Mouse (Mus musculus): ENCODE data around the gene Acbd4. TPM values are rescaled to one million over a fixed set of nuclear protein-coding genes. Genes with fewer than 3 reads are reported as not detected.
A peak's percentile ranks its signal among the peaks of the same experiment; 100 is the strongest.

The Acbd4 gene
- polyA plus RNA-seq, 1 experiment = 19.4 TPM

DNA sequence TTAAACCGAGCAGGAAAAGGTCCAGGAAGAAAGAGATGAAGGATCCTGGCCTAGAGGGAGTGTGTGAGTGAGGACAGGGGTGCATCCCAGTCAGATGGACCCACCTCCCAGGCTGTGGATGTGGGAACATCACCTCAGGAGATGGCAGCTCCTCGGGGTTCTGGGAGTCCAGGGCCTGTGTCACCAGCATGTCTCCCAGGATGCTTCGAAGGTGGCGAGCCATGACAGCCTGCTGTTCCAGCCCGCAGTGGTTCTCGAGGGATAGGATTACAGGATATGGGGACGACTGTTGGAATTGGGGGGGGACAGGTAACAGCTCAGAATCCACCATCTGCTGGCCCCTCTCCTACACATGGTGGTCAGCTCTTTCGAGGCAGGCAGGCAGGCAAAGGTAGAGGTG lies 24.9 kb upstream of the Acbd4 start:
- TF ChIP-seq POLR2A (IDR thresholded peaks at IDR 0.05; ENCODE audit: insufficient read depth, low read length) = no peak
- TF ChIP-seq EP300 (IDR thresholded peaks at IDR 0.05; ENCODE audit: insufficient read depth, low read depth, low read length) = no peak
- TF ChIP-seq CTCF (IDR thresholded peaks at IDR 0.05; ENCODE audit: low read depth, low read length) = no peak
- H3K27ac ChIP-seq (ENCODE audit: insufficient read depth, low read length) = no peak overlapping the region
- H3K9ac ChIP-seq (ENCODE audit: low read depth, poor library complexity, severe bottlenecking) = no peak overlapping the region
- H3K4me3 ChIP-seq (ENCODE audit: low read depth, low read length) = no peak overlapping the region
- H3K27me3 ChIP-seq (ENCODE audit: control insufficient read depth, insufficient read depth, low read length, poor library complexity, severe bottlenecking) = no peaks in the 10 kb centered on the region
- H3K36me3 ChIP-seq (ENCODE audit: control insufficient read depth, insufficient read depth, low read length, poor library complexity, severe bottlenecking) = no peaks in the 10 kb centered on the region
- no peaks in the 10 kb centered on the region for H3K9me3 ChIP-seq (replicated peaks; ENCODE audit: control insufficient read depth, insufficient read depth, low read length, poor library complexity, severe bottlenecking)
- peaks cover 5% of the 10 kb centered on the region for H3K4me1 ChIP-seq (ENCODE audit: control insufficient read depth, insufficient read depth, low read length)

DNA sequence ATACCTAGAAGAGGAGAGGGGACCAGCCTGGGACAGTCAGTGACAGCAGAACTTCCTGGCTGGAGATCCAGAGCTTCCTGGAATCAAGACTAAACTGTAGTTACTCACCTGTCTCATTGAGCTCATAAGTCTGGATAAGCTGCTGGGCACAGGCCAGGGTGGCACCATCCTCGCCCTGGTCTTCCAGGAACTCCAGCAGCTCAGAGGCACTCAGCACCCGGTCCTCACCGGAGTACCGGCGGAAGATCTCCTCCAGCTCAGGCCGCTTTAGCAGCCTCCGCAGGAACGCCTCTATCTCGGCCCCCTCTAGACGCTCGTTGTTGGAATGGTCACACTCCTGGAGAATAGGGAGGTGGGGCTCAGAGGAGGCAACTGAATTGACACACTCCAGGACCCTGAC lies 23.4 kb upstream of the Acbd4 start:
- Histone ChIP-seq H3K27me3 (ENCODE audit: control insufficient read depth, insufficient read depth, low read length, poor library complexity, severe bottlenecking) (no peaks in the 10 kb centered on the region), H3K4me1 (ENCODE audit: control insufficient read depth, insufficient read depth, low read length) (peaks cover 5% of the 10 kb centered on the region), H3K36me3 (ENCODE audit: control insufficient read depth, insufficient read depth, low read length, poor library complexity, severe bottlenecking) (no peaks in the 10 kb centered on the region), H3K27ac (ENCODE audit: insufficient read depth, low read length) (no peak overlapping the region), H3K9ac (ENCODE audit: low read depth, poor library complexity, severe bottlenecking) (no peak overlapping the region), H3K9me3 (replicated peaks; ENCODE audit: control insufficient read depth, insufficient read depth, low read length, poor library complexity, severe bottlenecking) (no peaks in the 10 kb centered on the region), H3K4me3 (ENCODE audit: low read depth, low read length) (no peak overlapping the region)
- TF ChIP-seq EP300 (IDR thresholded peaks at IDR 0.05; ENCODE audit: insufficient read depth, low read depth, low read length) = no peak
- TF ChIP-seq POLR2A (IDR thresholded peaks at IDR 0.05; ENCODE audit: insufficient read depth, low read length) = no peak

DNA sequence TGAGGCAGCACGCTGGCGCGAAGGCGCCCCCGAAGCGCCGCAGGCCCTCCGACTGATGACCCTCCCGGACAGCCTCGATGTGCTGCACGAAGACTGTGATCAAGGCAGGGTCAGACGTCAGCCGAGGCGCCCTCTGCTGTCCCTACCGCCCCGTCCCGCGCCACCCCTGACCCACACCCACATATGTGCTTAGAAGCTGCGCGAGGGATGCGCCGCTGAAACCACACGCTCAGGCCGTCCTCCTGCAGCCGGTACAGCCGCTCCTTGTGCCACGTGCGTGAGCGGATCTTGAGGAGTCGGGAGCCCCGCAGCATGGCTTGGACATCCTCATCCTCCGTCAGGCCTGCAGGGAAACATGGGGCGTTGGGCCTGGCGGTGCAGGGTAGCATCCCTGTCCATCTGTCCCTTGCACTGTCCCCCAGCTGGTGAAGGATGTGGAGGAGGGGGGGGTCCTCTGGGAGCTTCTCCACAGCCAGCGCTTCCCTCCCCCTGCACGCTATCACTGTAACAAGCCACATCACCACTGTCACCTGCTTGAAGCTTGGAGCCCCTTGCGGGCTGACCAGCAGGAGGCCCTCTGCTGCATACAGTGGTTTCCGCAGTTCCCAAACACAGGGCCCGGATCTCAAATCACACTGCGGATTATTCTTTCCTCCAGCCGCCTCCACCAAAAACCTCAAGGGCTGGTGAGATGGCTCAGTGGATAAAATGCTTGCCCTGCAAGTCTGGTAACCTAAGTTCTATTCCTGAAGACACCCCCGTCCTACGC lies 21.0 kb upstream of the Acbd4 start:
- TF ChIP-seq EP300 (IDR thresholded peaks at IDR 0.05; ENCODE audit: insufficient read depth, low read depth, low read length) (no peak), CTCF (IDR thresholded peaks at IDR 0.05; ENCODE audit: low read depth, low read length) (peak; percentile 57)
- no peak overlapping the region for H3K27ac ChIP-seq (ENCODE audit: insufficient read depth, low read length)
- H3K9me3 ChIP-seq (replicated peaks; ENCODE audit: control insufficient read depth, insufficient read depth, low read length, poor library complexity, severe bottlenecking) = no peaks in the 10 kb centered on the region
- peak overlapping the region; percentile 54 for H3K4me3 ChIP-seq (ENCODE audit: low read depth, low read length)
- peak overlapping the region; percentile 3 for H3K9ac ChIP-seq (ENCODE audit: low read depth, poor library complexity, severe bottlenecking)
- no peaks in the 10 kb centered on the region for H3K36me3 ChIP-seq (ENCODE audit: control insufficient read depth, insufficient read depth, low read length, poor library complexity, severe bottlenecking)
- H3K4me1 ChIP-seq (ENCODE audit: control insufficient read depth, insufficient read depth, low read length) = no peaks in the 10 kb centered on the region
- H3K27me3 ChIP-seq (ENCODE audit: control insufficient read depth, insufficient read depth, low read length, poor library complexity, severe bottlenecking) = no peaks in the 10 kb centered on the region

DNA sequence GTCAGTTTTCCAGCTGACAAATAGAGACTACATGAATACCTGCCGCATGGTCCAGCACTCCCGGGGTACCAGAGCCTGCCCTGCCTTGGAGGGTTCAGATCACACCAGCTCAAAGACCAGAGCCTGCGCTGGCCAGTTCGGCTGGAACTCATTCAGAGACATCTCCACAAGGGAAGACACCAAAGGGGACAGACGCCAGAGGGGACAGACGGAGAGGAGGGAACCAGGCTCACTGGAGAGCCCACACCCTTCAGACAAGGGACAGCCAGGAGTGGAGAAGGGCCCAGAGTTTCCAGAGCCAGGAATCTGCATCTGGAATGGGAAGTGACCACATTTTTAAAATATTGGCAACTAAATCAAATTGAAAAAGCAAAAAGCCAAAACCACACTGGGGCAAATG lies 19.9 kb upstream of the Acbd4 start:
- H3K27ac ChIP-seq (ENCODE audit: insufficient read depth, low read length) = no peak overlapping the region
- H3K4me3 ChIP-seq (ENCODE audit: low read depth, low read length) = no peak overlapping the region
- no peaks in the 10 kb centered on the region for H3K36me3 ChIP-seq (ENCODE audit: control insufficient read depth, insufficient read depth, low read length, poor library complexity, severe bottlenecking)
- TF ChIP-seq EP300 (IDR thresholded peaks at IDR 0.05; ENCODE audit: insufficient read depth, low read depth, low read length) (no peak), POLR2A (IDR thresholded peaks at IDR 0.05; ENCODE audit: insufficient read depth, low read length) (no peak), CTCF (IDR thresholded peaks at IDR 0.05; ENCODE audit: low read depth, low read length) (no peak)
- no peaks in the 10 kb centered on the region for H3K4me1 ChIP-seq (ENCODE audit: control insufficient read depth, insufficient read depth, low read length)
- H3K9ac ChIP-seq (ENCODE audit: low read depth, poor library complexity, severe bottlenecking) = no peak overlapping the region
- H3K9me3 ChIP-seq (replicated peaks; ENCODE audit: control insufficient read depth, insufficient read depth, low read length, poor library complexity, severe bottlenecking) = no peaks in the 10 kb centered on the region
- no peaks in the 10 kb centered on the region for H3K27me3 ChIP-seq (ENCODE audit: control insufficient read depth, insufficient read depth, low read length, poor library complexity, severe bottlenecking)

DNA sequence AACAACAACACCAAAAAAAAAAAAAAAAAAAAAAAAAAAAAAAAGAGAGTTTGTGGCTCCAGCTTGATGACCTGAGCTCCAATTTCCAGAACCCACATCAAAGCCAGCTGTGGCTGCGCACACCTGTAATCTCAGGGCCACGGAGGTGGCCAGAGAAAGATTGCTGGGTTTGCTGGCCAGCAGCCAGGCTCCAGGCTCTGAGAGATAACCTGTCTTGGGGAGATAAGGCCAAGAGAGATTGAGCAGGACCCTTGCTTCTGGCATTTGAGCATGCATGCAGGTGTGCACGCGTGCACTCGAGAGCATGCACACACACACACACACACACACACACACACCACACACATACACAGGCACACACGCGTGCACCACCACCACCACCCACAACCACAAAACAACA lies 8.2 kb upstream of the Acbd4 start:
- Histone ChIP-seq H3K27ac (ENCODE audit: insufficient read depth, low read length) (no peak overlapping the region), H3K36me3 (ENCODE audit: control insufficient read depth, insufficient read depth, low read length, poor library complexity, severe bottlenecking) (no peaks in the 10 kb centered on the region), H3K27me3 (ENCODE audit: control insufficient read depth, insufficient read depth, low read length, poor library complexity, severe bottlenecking) (no peaks in the 10 kb centered on the region), H3K4me1 (ENCODE audit: control insufficient read depth, insufficient read depth, low read length) (peaks cover 12% of the 10 kb centered on the region), H3K9ac (ENCODE audit: low read depth, poor library complexity, severe bottlenecking) (no peak overlapping the region), H3K9me3 (replicated peaks; ENCODE audit: control insufficient read depth, insufficient read depth, low read length, poor library complexity, severe bottlenecking) (no peaks in the 10 kb centered on the region), H3K4me3 (ENCODE audit: low read depth, low read length) (no peak overlapping the region)
- TF ChIP-seq CTCF (IDR thresholded peaks at IDR 0.05; ENCODE audit: low read depth, low read length) = no peak
- no peak for TF ChIP-seq EP300 (IDR thresholded peaks at IDR 0.05; ENCODE audit: insufficient read depth, low read depth, low read length)
- TF ChIP-seq POLR2A (IDR thresholded peaks at IDR 0.05; ENCODE audit: insufficient read depth, low read length) = no peak

DNA sequence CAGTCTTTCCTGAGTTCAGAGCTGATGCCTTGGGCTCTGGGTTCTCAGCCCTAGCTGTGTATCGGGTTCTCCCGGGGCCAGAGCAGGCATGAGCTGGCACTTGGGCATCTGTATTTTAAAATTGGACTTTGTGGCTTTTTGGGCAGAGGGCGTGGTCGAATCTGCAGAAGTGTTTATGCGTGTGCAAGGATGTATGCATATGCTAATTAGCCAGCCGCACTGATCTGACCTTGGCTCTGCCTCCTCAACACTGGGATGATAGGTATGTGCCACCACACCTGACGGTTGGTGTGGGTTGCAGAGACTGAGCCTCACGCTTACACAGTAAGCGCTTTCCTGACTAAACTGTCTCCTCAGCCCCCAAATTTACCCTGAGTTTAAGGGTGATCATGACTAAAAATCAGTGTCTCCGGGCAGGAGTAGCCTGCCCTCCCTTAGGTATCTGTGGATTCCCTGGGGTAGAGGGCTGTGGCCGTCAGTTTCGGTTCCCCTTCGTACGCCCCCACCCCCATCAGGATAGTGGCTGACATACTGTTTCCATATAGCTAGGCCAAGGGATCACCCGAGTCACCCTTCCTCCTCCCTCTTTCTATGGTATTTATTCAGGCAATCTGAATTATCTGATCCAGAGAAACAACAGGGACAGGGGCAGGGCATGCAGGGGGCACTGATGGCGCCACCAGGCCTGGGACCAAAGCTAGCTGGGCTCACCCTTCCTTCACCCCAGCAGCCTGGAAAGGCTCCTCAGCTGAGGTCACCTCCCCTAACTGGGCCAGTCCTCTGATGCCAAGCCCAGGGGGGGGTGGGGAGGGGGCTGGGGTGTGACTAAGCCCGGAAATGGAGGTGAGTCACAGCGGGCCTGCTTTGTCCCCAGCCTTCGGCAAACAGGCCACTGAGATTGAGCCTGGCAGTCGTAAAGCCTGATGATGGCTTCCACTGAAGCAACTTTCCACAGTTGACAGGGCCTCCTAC lies 7.3 kb upstream of the Acbd4 start:
- Histone ChIP-seq H3K4me1 (ENCODE audit: control insufficient read depth, insufficient read depth, low read length) (peaks cover 12% of the 10 kb centered on the region), H3K27me3 (ENCODE audit: control insufficient read depth, insufficient read depth, low read length, poor library complexity, severe bottlenecking) (no peaks in the 10 kb centered on the region), H3K9me3 (replicated peaks; ENCODE audit: control insufficient read depth, insufficient read depth, low read length, poor library complexity, severe bottlenecking) (no peaks in the 10 kb centered on the region), H3K36me3 (ENCODE audit: control insufficient read depth, insufficient read depth, low read length, poor library complexity, severe bottlenecking) (no peaks in the 10 kb centered on the region), H3K9ac (ENCODE audit: low read depth, poor library complexity, severe bottlenecking) (peak overlapping the region; percentile 30), H3K4me3 (ENCODE audit: low read depth, low read length) (no peak overlapping the region), H3K27ac (ENCODE audit: insufficient read depth, low read length) (peak overlapping the region; percentile 74)
- TF ChIP-seq POLR2A (IDR thresholded peaks at IDR 0.05; ENCODE audit: insufficient read depth, low read length) (no peak), EP300 (IDR thresholded peaks at IDR 0.05; ENCODE audit: insufficient read depth, low read depth, low read length) (peak; percentile 65; the same call in 1 of the 2 replicates), CTCF (IDR thresholded peaks at IDR 0.05; ENCODE audit: low read depth, low read length) (no peak)

All from ES-Bruce4 (cell line).